Mouse (Mus musculus) small intestine, adult 2 months (tissue): ENCODE measurements around the gene C2cd4a. TPM values are rescaled to one million over a fixed set of nuclear protein-coding genes. Genes with fewer than 3 reads are reported as not detected.

Experiments
- H3K27ac ChIP-seq: fragments of 200-500 bp; 2 replicates; pipeline ENCODE4 v1.5.1; 2012; ENCODE audit warnings: low read depth, low read length, control low read depth, inconsistent platforms; ENCODE audit not compliant: insufficient read depth
- H3K27me3 ChIP-seq: fragments of 200-500 bp; 2 replicates; pipeline ENCODE4 v1.6.1; 2012; ENCODE audit warnings: mild to moderate bottlenecking, moderate library complexity, low read length, inconsistent platforms; ENCODE audit not compliant: control insufficient read depth, insufficient read depth
- H3K36me3 ChIP-seq: fragments of 200-500 bp; 2 replicates; pipeline ENCODE4 v1.6.1; 2012; ENCODE audit warnings: mild to moderate bottlenecking, low read length, control low read depth, inconsistent platforms; ENCODE audit not compliant: control insufficient read depth, insufficient read depth
- H3K4me1 ChIP-seq: fragments of 200-500 bp; 2 replicates; pipeline ENCODE4 v1.6.1; 2012; ENCODE audit warnings: low read length, inconsistent platforms, mixed read lengths; ENCODE audit not compliant: control insufficient read depth, insufficient read depth, insufficient read length
- H3K4me3 ChIP-seq: fragments of 200-500 bp; 2 replicates; pipeline ENCODE4 v1.5.1; 2012; ENCODE audit warnings: low read depth, mild to moderate bottlenecking, control low read depth, inconsistent platforms, low read length, moderate library complexity
- CTCF ChIP-seq: fragments of 200-500 bp; IDR thresholded peaks from 2 replicates; pipeline ENCODE4 v1.5.1; 2012; ENCODE audit warnings: low read depth, mild to moderate bottlenecking, control low read depth, inconsistent platforms, low read length, moderate library complexity, mixed read lengths; ENCODE audit not compliant: insufficient replicate concordance, insufficient read length; ENCODE audit errors: extremely low read depth
- POLR2A ChIP-seq: fragments of 200-500 bp; IDR thresholded peaks from 2 replicates; pipeline ENCODE4 v1.6.1; 2012; ENCODE audit warnings: low read depth, mild to moderate bottlenecking, control low read depth, inconsistent platforms, low read length, moderate library complexity
- WGBS: fragments of 180-500 bp; shearing (Covaris S2); methylation state at CpG from one replicate; pipeline ENCODE4 v1.1.7; 2018; 5-methylcytosine and 5-hydroxymethylcytosine counted together
- polyA plus RNA-seq: library from polyadenylated mRNA; depleted of rRNA; stranded (reverse); fragments of >200 nt; gene quantifications from 2 replicates; pipeline ENCODE4 v1.2.3, GENCODE M21; 2012

Gene C2cd4a
- polyA plus RNA-seq, 1 experiment, result 1.9 TPM

GRCm38 (mm10) chr9:67802241-67802640, 29.9 kb downstream of the C2cd4a start:
- Histone ChIP-seq H3K4me1 (no peaks in the 10 kb centered on the region), H3K36me3 (no peaks in the 10 kb centered on the region), H3K27me3 (no peaks in the 10 kb centered on the region), H3K4me3 (no peak overlapping the region), H3K27ac (no peak overlapping the region)
- 28% methylated on average over 6 of the region's 6 CpGs for WGBS
- TF ChIP-seq CTCF (peak; percentile 17; the same call in 1 of the 2 replicates), POLR2A (no peak)

GRCm38 (mm10) chr9:67799078-67799819, 32.9 kb downstream of the C2cd4a start:
- WGBS, result 24% methylated on average over 14 of the region's 14 CpGs
- no peak for TF ChIP-seq POLR2A
- no peak for TF ChIP-seq CTCF
- no peaks in the 10 kb centered on the region for H3K36me3 ChIP-seq
- no peak overlapping the region for H3K27ac ChIP-seq
- no peak overlapping the region for H3K4me3 ChIP-seq
- H3K4me1 ChIP-seq, result peaks cover 4% of the 10 kb centered on the region; the same call in 1 of the 2 replicates
- H3K27me3 ChIP-seq, result no peaks in the 10 kb centered on the region

GRCm38 (mm10) chr9:67795205-67795675, 36.9 kb downstream of the C2cd4a start:
- no peak for TF ChIP-seq POLR2A
- TF ChIP-seq CTCF, result no peak
- WGBS, result 21% methylated on average over 14 of the region's 14 CpGs

GRCm38 (mm10) chr9:67794668-67795067, 37.5 kb downstream of the C2cd4a start:
- Histone ChIP-seq H3K4me1 (peaks cover 4% of the 10 kb centered on the region; the same call in 1 of the 2 replicates), H3K36me3 (no peaks in the 10 kb centered on the region), H3K27me3 (no peaks in the 10 kb centered on the region), H3K27ac (no peak overlapping the region), H3K4me3 (no peak overlapping the region)
- WGBS, result 57% methylated on average over 4 of the region's 4 CpGs
- TF ChIP-seq CTCF (no peak), POLR2A (no peak)

More at GRCm38 (mm10) chr9:67795205-67795675, 36.9 kb downstream of the C2cd4a start:
- H3K36me3 ChIP-seq, result no peaks in the 10 kb centered on the region
- H3K27me3 ChIP-seq, result no peaks in the 10 kb centered on the region
- peaks cover 4% of the 10 kb centered on the region; the same call in 1 of the 2 replicates for H3K4me1 ChIP-seq
- H3K27ac ChIP-seq, result no peak overlapping the region
- H3K4me3 ChIP-seq, result no peak overlapping the region

GRCm38 (mm10) chr9:67794216-67794615, 37.9 kb downstream of the C2cd4a start:
- H3K36me3 ChIP-seq, result no peaks in the 10 kb centered on the region
- 100% methylated on average over 1 of the region's 1 CpGs for WGBS
- H3K4me1 ChIP-seq, result peaks cover 4% of the 10 kb centered on the region; the same call in 1 of the 2 replicates
- no peak overlapping the region for H3K4me3 ChIP-seq
- no peaks in the 10 kb centered on the region for H3K27me3 ChIP-seq
- no peak overlapping the region for H3K27ac ChIP-seq
- TF ChIP-seq POLR2A, result no peak
- TF ChIP-seq CTCF, result no peak

GRCm38 (mm10) chr9:67793501-67793900, 38.6 kb downstream of the C2cd4a start:
- Histone ChIP-seq H3K4me1 (peaks cover 4% of the 10 kb centered on the region; the same call in 1 of the 2 replicates), H3K27ac (no peak overlapping the region), H3K36me3 (no peaks in the 10 kb centered on the region), H3K4me3 (no peak overlapping the region), H3K27me3 (no peaks in the 10 kb centered on the region)
- 68% methylated on average over 6 of the region's 6 CpGs for WGBS
- no peak for TF ChIP-seq CTCF
- TF ChIP-seq POLR2A, result no peak

GRCm38 (mm10) chr9:67792405-67792804, 39.7 kb downstream of the C2cd4a start:
- Histone ChIP-seq H3K27ac (no peak overlapping the region), H3K4me1 (peaks cover 4% of the 10 kb centered on the region; the same call in 1 of the 2 replicates), H3K4me3 (no peak overlapping the region), H3K27me3 (no peaks in the 10 kb centered on the region), H3K36me3 (no peaks in the 10 kb centered on the region)
- WGBS, result 83% methylated on average over 5 of the region's 5 CpGs
- no peak for TF ChIP-seq CTCF
- TF ChIP-seq POLR2A, result no peak

- WGBS, result 63% methylated on average over 6 of the region's 6 CpGs
- Histone ChIP-seq H3K4me1 (no peaks in the 10 kb centered on the region), H3K36me3 (no peaks in the 10 kb centered on the region), H3K27me3 (no peaks in the 10 kb centered on the region), H3K4me3 (no peak overlapping the region), H3K27ac (no peak overlapping the region)
- TF ChIP-seq CTCF, result no peak
- TF ChIP-seq POLR2A, result no peak
These were observed 44.5 kb downstream of the C2cd4a start for GRCm38 (mm10) chr9:67787671-67788070.
